Mouse (Mus musculus) T-helper 1 cell (primary cell): Measurements from ENCODE around the gene Irs1.

Source experiments
- in situ Hi-C: fragments of 300-600 bp; cut with MboI, MseI; formaldehyde crosslinking; loops from one replicate; pipeline ENCODE4 v1.15.1; 2025; ENCODE audit warnings: high pct_unique_total_duplicates

Irs1 gene

GRCm38 (mm10) chr1:82188549-82189231 lies 102.5 kb downstream of the Irs1 start:
- in situ Hi-C loops: no loop called here

- in situ Hi-C loops: no loop called here
Measured at GRCm38 (mm10) chr1:82183913-82184442, 107.2 kb downstream of the Irs1 start.
